Mouse (Mus musculus): ENCODE data around the gene Cd47. TPM values are rescaled to one million over a fixed set of nuclear protein-coding genes. Genes with fewer than 3 reads are reported as not detected.

The Cd47 gene
- polyA plus RNA-seq, 1 experiment, result 8.1 TPM

DNA sequence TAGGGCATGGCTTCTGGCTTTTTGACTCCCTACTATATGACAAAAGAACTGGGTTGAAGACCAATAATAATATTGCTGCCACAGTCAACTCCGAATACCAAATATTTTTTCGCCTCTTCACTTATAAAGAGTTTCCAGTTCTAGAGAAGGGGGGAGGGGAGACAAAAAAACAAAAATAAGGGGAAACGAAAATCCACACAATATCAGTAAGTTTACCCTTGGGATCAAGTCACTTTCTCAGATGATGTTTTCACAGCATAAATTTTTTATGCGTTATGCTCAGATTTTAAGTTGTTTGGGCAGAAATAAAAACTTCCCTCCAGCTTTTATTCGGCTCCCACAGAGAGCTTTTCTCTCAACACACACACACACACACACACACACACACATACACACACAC, 132.9 kb downstream of the Cd47 start:
- Histone ChIP-seq H3K27me3 (ENCODE audit: control insufficient read depth, insufficient read depth, low read length) (no peaks in the 10 kb centered on the region), H3K36me3 (ENCODE audit: control insufficient read depth, insufficient read depth, low read length) (no peaks in the 10 kb centered on the region), H3K4me3 (ENCODE audit: control insufficient read depth, low read depth, low read length) (no peak overlapping the region), H3K4me1 (ENCODE audit: control insufficient read depth, insufficient read depth, low read length) (no peaks in the 10 kb centered on the region), H3K27ac (ENCODE audit: control insufficient read depth, insufficient read depth, low read depth, low read length) (no peak overlapping the region)
- TF ChIP-seq POLR2A (IDR thresholded peaks at IDR 0.05; ENCODE audit: control insufficient read depth, low read depth, low read length) (no peak), CTCF (IDR thresholded peaks at IDR 0.05; ENCODE audit: control insufficient read depth, insufficient read depth, insufficient replicate concordance, low read depth, low read length) (no peak)

- TF ChIP-seq CTCF (IDR thresholded peaks at IDR 0.05; ENCODE audit: control insufficient read depth, insufficient read depth, insufficient replicate concordance, low read depth, low read length), result no peak
- TF ChIP-seq POLR2A (IDR thresholded peaks at IDR 0.05; ENCODE audit: control insufficient read depth, low read depth, low read length), result no peak
- Histone ChIP-seq H3K4me1 (ENCODE audit: control insufficient read depth, insufficient read depth, low read length) (no peaks in the 10 kb centered on the region), H3K27me3 (ENCODE audit: control insufficient read depth, insufficient read depth, low read length) (no peaks in the 10 kb centered on the region), H3K36me3 (ENCODE audit: control insufficient read depth, insufficient read depth, low read length) (no peaks in the 10 kb centered on the region), H3K4me3 (ENCODE audit: control insufficient read depth, low read depth, low read length) (no peak overlapping the region; the same call in 1 of the 2 replicates), H3K27ac (ENCODE audit: control insufficient read depth, insufficient read depth, low read depth, low read length) (no peak overlapping the region)
Measured at GRCm38 (mm10) chr16:49936008-49936443, 135.7 kb downstream of the Cd47 start.

- no peaks in the 10 kb centered on the region for H3K4me1 ChIP-seq (ENCODE audit: control insufficient read depth, insufficient read depth, low read length)
- H3K27ac ChIP-seq (ENCODE audit: control insufficient read depth, insufficient read depth, low read depth, low read length), result no peak overlapping the region
- no peaks in the 10 kb centered on the region for H3K36me3 ChIP-seq (ENCODE audit: control insufficient read depth, insufficient read depth, low read length)
- H3K27me3 ChIP-seq (ENCODE audit: control insufficient read depth, insufficient read depth, low read length), result no peaks in the 10 kb centered on the region
- TF ChIP-seq CTCF (IDR thresholded peaks at IDR 0.05; ENCODE audit: control insufficient read depth, insufficient read depth, insufficient replicate concordance, low read depth, low read length) (no peak), POLR2A (IDR thresholded peaks at IDR 0.05; ENCODE audit: control insufficient read depth, low read depth, low read length) (no peak)
- H3K4me3 ChIP-seq (ENCODE audit: control insufficient read depth, low read depth, low read length), result no peak overlapping the region
Measured at GRCm38 (mm10) chr16:49936793-49937192, 136.5 kb downstream of the Cd47 start.

DNA sequence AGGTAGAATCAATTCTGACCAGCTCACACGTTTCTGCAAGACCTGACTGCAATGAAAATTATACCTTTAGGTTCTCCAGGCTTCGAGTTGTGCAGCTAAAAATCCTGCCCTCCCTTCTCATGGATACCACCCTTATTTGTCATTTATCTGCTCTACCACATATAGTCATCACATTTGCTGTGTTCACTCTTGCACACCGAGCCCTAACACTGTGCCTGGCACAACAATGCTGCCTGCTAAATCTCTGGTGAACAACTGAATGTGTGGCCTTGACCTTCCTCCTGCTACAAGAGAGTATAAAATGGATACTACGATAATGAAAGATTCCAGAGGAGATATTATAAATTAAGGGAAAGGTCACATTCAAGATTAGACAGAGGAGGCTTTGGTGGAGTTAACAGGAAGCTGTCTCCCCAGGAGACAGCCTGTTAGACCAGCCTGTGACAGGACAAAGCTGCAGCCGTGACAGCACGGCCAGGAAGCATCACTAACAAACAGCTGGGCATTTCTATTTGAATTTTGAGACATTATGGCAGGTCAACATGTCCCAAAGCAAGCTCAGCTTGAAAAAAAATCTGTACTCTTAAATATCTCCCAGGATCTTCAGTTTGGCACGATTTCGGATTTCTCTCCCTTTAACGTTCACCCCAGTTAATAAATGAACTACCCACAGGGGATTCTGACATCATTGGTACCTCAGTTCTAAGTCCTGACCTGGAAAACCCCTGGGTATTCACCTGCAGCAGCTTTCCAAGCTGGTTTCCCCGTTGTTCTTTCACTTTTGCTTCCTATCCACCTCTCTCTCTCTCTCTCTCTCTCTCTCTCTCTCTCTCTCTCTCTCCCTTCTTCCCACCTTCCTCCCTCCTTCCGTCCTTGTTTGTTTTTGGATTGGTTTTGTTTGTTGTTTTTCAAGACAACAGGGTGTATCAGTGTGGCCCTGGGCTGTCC, 137.2 kb downstream of the Cd47 start:
- no peaks in the 10 kb centered on the region for H3K27me3 ChIP-seq (ENCODE audit: control insufficient read depth, insufficient read depth, low read length)
- H3K27ac ChIP-seq (ENCODE audit: control insufficient read depth, insufficient read depth, low read depth, low read length), result peak overlapping the region; percentile 42; the same call in 1 of the 2 replicates
- no peaks in the 10 kb centered on the region for H3K4me1 ChIP-seq (ENCODE audit: control insufficient read depth, insufficient read depth, low read length)
- no peaks in the 10 kb centered on the region for H3K36me3 ChIP-seq (ENCODE audit: control insufficient read depth, insufficient read depth, low read length)
- TF ChIP-seq POLR2A (IDR thresholded peaks at IDR 0.05; ENCODE audit: control insufficient read depth, low read depth, low read length), result no peak
- no peak for TF ChIP-seq CTCF (IDR thresholded peaks at IDR 0.05; ENCODE audit: control insufficient read depth, insufficient read depth, insufficient replicate concordance, low read depth, low read length)
- no peak overlapping the region for H3K4me3 ChIP-seq (ENCODE audit: control insufficient read depth, low read depth, low read length)

- no peak overlapping the region for H3K27ac ChIP-seq (ENCODE audit: control insufficient read depth, insufficient read depth, low read depth, low read length)
- no peaks in the 10 kb centered on the region for H3K27me3 ChIP-seq (ENCODE audit: control insufficient read depth, insufficient read depth, low read length)
- no peak overlapping the region for H3K4me3 ChIP-seq (ENCODE audit: control insufficient read depth, low read depth, low read length)
- H3K4me1 ChIP-seq (ENCODE audit: control insufficient read depth, insufficient read depth, low read length), result no peaks in the 10 kb centered on the region
- no peaks in the 10 kb centered on the region for H3K36me3 ChIP-seq (ENCODE audit: control insufficient read depth, insufficient read depth, low read length)
- TF ChIP-seq CTCF (IDR thresholded peaks at IDR 0.05; ENCODE audit: control insufficient read depth, insufficient read depth, insufficient replicate concordance, low read depth, low read length), result no peak
- no peak for TF ChIP-seq POLR2A (IDR thresholded peaks at IDR 0.05; ENCODE audit: control insufficient read depth, low read depth, low read length)
Measured at GRCm38 (mm10) chr16:49938483-49939301, 138.4 kb downstream of the Cd47 start.

DNA sequence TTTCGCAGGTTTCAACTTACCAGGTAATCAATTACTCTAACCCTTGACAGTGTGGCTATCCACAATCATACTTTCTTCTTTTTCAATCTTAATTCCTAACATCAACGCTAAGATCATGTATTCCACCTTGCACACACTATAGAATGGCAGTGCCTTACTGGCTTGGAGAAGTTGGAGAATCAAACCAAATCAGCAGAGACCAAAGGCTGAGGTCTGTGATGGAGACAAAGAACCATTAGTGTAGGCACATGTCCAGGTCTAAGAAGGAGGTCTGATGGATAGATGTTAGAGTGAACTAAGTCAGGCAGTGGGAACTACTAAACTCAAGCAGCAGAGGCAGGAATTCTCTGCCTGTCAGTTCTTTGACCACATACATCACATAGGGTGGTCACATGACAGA, 139.0 kb downstream of the Cd47 start:
- H3K36me3 ChIP-seq (ENCODE audit: control insufficient read depth, insufficient read depth, low read length), result no peaks in the 10 kb centered on the region
- no peak overlapping the region for H3K27ac ChIP-seq (ENCODE audit: control insufficient read depth, insufficient read depth, low read depth, low read length)
- no peaks in the 10 kb centered on the region for H3K27me3 ChIP-seq (ENCODE audit: control insufficient read depth, insufficient read depth, low read length)
- H3K4me3 ChIP-seq (ENCODE audit: control insufficient read depth, low read depth, low read length), result no peak overlapping the region
- no peak for TF ChIP-seq POLR2A (IDR thresholded peaks at IDR 0.05; ENCODE audit: control insufficient read depth, low read depth, low read length)
- TF ChIP-seq CTCF (IDR thresholded peaks at IDR 0.05; ENCODE audit: control insufficient read depth, insufficient read depth, insufficient replicate concordance, low read depth, low read length), result no peak
- no peaks in the 10 kb centered on the region for H3K4me1 ChIP-seq (ENCODE audit: control insufficient read depth, insufficient read depth, low read length)

DNA sequence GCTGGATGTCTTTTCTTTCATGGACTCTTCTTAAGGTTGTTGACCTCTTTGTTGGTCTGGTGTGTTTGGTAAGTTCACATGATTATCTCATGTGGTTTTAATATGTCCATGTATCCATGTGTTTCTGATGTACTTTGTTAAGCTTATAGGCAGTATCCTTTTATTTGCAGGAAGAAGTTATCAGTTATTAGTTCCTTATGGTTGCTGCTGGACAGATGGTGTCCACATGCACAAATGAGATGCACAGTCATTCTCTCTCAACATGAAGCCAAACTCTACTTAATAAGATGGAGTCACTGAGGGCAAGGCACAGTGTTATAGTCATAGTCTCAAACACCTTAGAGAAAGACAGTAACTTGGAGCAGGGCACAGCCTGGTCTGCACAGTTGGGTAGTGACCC, 140.1 kb downstream of the Cd47 start:
- no peaks in the 10 kb centered on the region for H3K36me3 ChIP-seq (ENCODE audit: control insufficient read depth, insufficient read depth, low read length)
- no peak for TF ChIP-seq POLR2A (IDR thresholded peaks at IDR 0.05; ENCODE audit: control insufficient read depth, low read depth, low read length)
- TF ChIP-seq CTCF (IDR thresholded peaks at IDR 0.05; ENCODE audit: control insufficient read depth, insufficient read depth, insufficient replicate concordance, low read depth, low read length), result no peak
- H3K27ac ChIP-seq (ENCODE audit: control insufficient read depth, insufficient read depth, low read depth, low read length), result no peak overlapping the region
- no peaks in the 10 kb centered on the region for H3K4me1 ChIP-seq (ENCODE audit: control insufficient read depth, insufficient read depth, low read length)
- H3K4me3 ChIP-seq (ENCODE audit: control insufficient read depth, low read depth, low read length), result no peak overlapping the region
- H3K27me3 ChIP-seq (ENCODE audit: control insufficient read depth, insufficient read depth, low read length), result no peaks in the 10 kb centered on the region

All from testis, adult 2 months (tissue).